Mouse (Mus musculus): Measurements from ENCODE around the gene Arpin.

Gene Arpin

DNA sequence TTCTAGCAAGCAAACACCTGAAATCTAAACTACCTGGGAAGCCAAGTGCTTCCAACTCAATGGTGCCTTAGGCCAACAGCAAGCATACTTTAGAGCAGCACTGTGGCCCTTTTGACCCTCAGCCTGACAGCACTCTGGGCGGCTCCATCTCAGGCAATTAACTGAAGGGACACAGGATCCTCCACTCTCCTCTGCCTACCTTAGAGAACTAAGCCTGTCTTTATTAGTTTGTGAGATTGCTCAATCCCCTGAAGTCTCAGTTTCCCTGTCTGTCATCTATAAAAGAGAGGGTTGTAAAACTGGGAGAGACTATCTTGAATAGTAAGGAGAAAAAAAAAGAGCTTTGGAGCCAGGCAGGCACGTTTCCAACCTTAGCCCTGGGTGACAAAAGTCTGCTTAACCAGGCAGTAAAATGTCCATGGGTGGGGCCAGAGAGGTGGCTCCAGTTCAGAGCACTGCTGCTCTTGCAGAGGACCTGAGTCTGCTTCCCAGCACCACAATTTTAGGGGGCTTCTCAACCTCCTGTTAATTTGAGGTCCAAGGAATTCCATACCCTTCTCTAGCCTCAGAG is 56.6 kb downstream of the Arpin start:
- DNase-seq (ENCODE audit: low read depth, low spot score): no peak
- Histone ChIP-seq H3K36me3 (ENCODE audit: control insufficient read depth, insufficient read depth, low read length, poor library complexity, severe bottlenecking) (peaks cover 4% of the 10 kb centered on the region; the same call in 1 of the 2 replicates), H3K27me3 (ENCODE audit: control insufficient read depth, insufficient read depth, low read length, poor library complexity, severe bottlenecking) (no peaks in the 10 kb centered on the region)
